Mouse (Mus musculus) spleen, adult 2 months (tissue): Measurements from ENCODE around the gene Ss18l1.

Experiments
- CTCF ChIP-seq: fragments of 200-500 bp; IDR thresholded peaks from 2 replicates; pipeline ENCODE4 v1.5.1; 2011; ENCODE audit warnings: mild to moderate bottlenecking, inconsistent platforms; ENCODE audit not compliant: insufficient read depth, insufficient read length, insufficient replicate concordance; ENCODE audit errors: extremely low read depth
- POLR2A ChIP-seq: fragments of 200-500 bp; IDR thresholded peaks from 2 replicates; pipeline ENCODE4 v1.6.1; 2011; ENCODE audit warnings: low read depth, low read length, inconsistent platforms

DNA sequence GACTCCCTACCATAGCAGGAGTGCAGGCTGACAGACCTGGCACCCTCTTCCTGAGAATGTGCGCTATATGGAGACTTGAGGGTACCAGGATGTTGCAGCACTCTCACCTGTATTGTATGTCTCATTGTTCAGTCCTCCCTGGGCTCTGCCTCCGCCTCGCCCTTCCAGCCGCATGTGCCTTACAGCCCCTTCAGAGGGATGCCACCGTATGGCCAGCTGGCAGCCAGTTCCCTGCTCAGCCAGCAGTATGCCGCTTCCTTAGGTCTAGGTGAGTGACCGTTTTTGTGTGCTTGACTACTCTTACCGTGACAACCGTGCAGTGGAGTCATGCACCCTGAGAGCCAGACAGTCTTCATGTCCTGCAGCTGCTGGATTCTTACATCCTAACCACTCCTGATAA lies 14.5 kb upstream of the Ss18l1 start:
- TF ChIP-seq POLR2A (no peak), CTCF (no peak)
